Mouse (Mus musculus) T-cell, adult 2 months (primary cell): Measurements from ENCODE around the gene Pik3cb.

Source experiments
- DNase-seq: peaks from one replicate; pipeline ENCODE4 v3.0.0; 2022; ENCODE audit warnings: low spot score

Pik3cb gene

DNA sequence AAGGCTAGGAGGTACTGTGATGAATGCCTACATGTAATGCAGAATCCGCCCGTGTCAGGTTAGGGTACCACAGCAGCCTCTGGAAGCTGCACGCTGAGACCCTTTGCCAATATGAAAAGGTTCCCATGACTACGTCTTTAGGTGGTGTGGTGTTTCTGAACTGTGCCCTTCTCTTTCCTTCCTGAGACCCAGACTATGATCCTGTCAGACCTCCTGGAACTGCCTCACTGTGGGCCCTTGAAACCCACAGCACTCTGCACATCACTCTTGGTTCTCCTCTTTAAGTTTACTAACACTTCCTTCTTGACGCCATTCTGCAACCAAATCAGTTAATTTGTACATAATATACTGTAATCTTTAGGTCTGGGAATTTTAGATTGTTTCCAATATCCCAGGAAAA lies 58.7 kb downstream of the Pik3cb start:
- DNase-seq, result no peak

DNA sequence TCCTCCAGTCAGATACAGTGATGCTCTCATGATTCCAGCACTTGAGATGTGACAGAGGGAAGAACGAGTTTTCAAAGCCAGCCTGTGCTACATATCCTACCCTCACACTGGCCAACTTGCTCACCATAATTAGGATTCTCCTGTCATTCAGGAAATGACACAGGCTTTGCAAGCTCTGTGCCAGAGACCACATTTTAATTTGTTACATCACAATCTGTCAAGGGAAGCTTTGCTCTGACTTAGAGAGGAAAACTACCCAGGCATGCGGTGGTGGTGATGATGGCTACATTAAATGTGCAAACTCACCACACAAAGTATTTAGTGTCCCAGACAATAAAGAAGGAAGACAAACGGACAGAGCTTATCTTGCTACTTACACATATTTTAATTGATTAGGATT lies 59.1 kb downstream of the Pik3cb start:
- DNase-seq, result no peak

DNA sequence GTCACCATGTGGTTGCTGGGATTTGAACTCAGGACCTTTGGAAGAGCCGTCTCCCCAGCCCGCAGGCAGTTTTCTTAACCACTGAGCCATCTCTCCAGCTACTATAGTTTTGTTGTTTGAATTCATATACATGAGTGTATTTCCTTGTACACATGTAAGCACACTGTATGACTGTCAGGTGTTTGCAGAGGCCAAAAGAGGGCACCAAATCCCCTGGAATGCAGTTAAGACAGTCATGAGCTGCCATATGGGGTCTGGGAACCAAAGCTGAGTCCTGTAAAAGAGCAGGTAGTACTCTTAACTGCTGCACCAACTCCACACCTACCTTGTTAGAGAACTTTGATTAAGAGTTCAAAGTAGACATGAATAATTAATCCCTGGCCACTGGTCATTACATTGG lies 59.8 kb downstream of the Pik3cb start:
- no peak for DNase-seq

DNA sequence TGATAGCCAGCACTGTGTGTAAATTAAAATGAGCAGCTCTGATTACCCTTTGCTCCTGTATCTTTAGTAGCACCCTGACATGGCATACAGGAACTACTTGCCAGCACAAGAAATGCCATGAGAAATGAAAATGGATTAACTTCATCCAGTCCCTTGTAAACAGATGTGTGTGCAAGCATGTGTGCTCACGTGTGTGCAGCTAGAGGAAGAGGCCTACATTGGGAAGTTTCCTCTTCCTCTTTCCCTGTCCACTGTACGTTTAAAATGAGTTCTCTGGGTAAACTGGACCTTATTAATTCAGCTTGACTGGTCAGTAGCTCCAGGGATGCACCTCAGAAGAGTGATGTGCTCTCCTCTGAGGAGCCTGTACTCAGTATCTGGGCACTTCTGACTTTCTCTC lies 66.0 kb downstream of the Pik3cb start:
- DNase-seq, result no peak

- no peak for DNase-seq
Observed at GRCm38 (mm10) chr9:99072538-99072937, 67.9 kb downstream of the Pik3cb start.

GRCm38 (mm10) chr9:99065311-99065710 lies 75.1 kb downstream of the Pik3cb start:
- no peak for DNase-seq

DNA sequence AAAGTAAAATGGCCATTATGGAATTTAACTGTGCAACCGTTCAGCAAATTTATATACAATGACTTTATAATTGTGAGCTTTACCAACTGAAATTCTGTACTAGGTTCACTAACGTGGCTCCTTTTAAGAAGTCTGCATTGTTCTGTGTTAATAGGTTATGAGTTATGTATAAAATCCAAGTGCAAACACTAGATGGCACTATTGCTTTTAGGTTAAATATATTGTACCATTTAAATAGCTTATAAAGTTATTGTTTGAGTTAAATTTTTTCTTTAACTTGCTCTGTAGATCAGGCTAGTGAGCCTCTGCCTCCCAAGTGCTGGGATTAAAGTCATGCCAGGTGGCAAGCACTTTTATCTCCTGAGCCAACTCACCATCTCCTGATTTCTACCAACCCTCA lies 76.2 kb downstream of the Pik3cb start:
- DNase-seq, result no peak

DNA sequence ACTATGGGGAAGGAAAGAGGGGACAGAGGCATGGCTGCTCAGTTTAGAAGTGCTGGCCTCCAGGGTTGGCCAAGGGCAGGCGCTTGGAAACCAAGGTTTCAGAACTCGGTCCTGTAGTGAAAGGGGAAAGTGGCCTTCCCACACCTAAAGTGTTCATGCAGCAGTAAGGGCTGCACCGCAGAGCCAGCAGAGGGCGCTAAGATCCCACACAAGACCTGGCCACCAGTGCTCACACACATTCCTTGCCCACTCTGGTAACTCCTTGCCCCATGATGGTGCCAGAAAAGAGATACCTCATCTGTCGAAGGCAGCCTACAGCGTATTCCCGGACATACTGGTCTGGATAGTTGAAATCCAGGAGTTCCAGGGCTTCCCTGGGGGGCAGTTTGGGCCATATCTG lies 77.9 kb downstream of the Pik3cb start:
- peak; percentile 49 for DNase-seq

DNA sequence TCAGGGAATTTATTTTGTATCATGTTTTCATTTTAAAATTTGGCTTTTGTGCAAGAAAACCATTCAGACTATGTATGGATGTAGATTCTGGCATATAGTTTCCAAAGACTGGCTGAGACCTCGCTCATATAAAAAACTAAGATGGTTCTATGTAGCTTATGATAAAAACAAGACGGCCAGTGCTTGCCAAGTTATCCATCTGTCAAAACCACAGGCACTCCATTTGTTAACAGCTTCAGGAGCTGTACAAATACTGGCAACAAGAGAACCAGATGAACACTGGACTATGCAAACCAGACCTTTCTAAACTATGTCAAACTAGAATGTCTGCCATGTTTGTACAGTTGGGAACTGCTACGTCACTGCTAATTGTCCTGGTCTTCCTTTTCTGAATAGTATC lies 82.7 kb downstream of the Pik3cb start:
- DNase-seq, result no peak

GRCm38 (mm10) chr9:99049760-99050159 lies 90.7 kb downstream of the Pik3cb start:
- DNase-seq, result no peak

DNA sequence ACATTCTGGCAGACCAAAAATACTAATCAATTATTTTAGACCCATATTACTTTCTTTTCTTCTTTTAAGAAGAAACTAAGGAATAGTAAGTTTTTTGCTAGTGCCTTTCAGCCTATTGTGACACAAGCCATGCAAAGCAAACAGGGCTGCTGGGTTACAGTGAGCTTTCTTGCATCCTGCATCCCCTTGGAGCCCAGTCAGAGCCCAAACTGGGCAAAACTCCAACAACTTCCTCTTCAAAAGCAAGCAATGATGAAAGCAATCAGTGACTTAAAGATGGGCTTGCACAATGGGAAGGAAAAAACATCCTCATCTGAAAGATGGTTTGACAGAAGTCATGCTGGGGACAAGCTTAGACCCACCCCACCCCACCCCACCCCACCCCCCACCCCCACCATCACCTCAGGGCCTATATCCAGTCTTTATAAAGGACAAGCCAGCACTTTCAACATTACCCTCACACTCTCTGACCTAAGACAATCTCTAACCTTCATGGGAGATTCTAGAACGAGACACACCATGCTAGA lies 91.6 kb downstream of the Pik3cb start:
- no peak for DNase-seq

DNA sequence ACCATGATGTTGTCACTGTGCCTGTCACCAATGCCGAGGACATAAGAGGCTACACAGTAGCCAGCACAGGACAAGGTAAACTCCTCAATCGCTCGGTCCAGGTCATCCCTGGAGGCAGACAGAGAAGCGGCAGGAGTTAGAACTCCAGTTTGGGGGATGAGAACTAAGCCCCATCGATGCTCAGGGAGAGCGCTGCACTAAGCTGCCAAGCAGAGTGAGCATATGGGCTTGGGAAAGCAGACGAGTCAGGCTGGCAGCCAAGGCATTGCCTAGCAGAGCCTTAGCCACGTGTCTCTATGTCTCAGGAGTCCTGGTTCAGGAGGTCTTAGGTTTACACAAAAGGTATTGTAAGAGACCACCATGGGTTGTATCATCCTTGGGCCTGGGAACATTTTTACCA lies 95.7 kb downstream of the Pik3cb start:
- no peak for DNase-seq

DNA sequence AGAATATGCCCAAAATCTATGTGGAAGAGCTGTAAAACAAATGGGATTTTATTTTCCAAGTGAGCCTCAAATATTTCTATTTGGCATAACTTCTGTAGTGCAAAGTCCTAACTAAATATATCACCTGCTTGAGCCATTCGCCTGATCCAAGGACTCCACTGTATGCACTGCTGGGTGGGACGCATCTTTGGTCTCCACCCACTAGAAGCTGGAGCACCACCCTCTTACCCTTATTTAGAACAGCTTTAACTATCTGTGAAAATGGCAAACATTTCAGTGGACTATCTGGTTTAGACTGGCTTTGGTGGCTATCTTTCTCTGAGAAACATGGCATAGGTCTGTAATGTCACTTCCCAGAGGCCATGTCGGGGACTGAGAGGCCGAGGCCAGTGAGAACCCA lies 97.8 kb downstream of the Pik3cb start:
- no peak for DNase-seq

GRCm38 (mm10) chr9:99041994-99042393 lies 98.4 kb downstream of the Pik3cb start:
- DNase-seq, result no peak

DNA sequence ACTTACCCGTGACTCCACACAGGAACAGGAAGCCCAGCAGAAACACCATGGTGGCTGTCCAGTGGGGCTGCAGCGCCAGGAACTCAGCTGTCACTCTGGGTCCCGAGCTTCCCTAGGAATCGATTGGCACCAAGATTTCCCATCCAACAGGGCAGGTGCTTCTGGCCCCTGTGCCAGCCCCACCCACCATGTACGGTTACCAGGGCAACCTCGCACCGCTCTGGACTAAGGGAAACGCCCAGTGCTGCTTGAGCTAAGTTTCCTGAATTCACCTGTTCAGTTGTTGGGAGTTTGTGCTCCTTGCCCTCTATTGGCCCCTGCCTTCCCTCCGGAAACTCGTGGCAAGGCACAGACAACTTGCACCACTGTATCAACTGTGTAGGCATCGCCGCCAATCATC lies 104.8 kb downstream of the Pik3cb start, which contains the start of gene Gm1123:
TSS of gene Gm1123 (minus strand) at position 141 of the 400 bp plus-strand sequence.
- no peak for DNase-seq

DNA sequence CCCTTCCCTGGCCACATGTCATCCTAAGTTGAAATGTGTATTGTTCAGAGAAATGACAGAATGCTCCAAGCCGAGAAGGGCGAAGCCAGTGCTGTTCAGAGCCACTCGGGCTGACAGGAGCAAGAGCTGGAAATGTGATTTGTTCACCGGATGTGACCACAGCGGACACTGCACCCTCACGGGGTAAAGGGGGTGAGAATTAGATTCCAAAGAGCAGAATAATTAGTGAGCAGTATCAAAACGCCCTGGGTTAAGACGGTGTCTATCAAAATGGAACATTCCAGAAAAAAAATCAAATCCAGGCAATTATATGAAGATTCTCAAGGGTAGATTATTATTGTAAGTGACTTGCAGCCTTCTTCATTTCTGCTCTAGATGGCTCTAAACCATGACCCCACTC lies 106.3 kb downstream of the Pik3cb start:
- no peak for DNase-seq

DNA sequence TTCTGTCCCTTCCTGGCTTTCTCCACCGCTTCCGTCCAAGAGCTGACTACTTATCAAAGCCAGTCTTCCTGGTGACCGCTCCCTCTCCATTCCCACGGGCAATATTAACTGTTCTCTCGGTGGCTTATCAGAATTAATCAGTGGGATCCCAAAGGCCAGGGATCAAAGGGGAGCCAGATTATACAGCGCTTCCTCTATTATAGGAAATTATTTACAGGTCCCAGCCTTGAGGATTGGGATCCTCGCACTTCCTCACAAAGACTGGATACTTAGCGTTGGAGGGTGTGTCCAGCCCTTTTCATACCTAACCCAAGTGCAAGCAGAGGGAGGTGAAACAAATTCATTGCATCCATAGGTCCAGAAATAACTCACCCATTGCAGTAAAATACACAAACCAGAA lies 108.4 kb downstream of the Pik3cb start:
- no peak for DNase-seq

DNA sequence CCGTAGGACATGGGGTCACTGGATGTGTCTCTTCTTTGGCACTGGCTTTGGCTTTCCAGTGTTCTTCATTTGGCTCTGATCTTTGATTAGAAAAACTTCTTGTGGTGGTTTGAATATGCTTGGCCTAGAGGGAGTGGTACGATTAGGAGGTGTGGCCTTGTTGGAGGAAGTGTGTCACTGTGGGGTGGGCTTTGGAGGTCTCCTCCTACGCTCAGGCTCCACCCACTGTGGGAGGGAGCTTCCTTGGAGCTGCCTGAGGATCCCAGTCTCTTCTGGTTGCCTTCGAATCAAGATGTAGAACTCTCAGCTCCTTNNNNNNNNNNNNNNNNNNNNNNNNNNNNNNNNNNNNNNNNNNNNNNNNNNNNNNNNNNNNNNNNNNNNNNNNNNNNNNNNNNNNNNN lies 118.7 kb downstream of the Pik3cb start:
- no peak for DNase-seq

DNA sequence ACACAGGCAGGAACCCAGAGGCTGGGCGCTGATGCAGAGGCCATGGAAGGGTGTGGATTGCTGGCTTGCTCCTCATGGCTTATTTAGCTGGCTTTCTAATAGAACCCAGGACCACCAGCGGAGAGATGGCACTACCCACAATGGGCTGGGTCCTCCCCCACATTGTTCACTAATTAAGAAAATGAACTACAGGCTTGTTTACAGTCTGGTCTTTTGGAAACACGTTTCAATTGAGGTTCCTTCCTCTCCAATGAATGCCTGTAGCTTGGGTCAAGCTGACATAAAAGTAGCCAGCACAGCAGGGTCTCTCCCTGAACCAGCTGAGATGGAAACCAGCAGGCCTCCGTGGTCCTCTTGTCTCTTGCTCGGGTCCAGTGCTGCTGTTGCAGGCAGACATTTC lies 119.3 kb downstream of the Pik3cb start:
- DNase-seq, result no peak

GRCm38 (mm10) chr9:99017679-99018078 lies 122.7 kb downstream of the Pik3cb start:
- DNase-seq, result no peak

DNA sequence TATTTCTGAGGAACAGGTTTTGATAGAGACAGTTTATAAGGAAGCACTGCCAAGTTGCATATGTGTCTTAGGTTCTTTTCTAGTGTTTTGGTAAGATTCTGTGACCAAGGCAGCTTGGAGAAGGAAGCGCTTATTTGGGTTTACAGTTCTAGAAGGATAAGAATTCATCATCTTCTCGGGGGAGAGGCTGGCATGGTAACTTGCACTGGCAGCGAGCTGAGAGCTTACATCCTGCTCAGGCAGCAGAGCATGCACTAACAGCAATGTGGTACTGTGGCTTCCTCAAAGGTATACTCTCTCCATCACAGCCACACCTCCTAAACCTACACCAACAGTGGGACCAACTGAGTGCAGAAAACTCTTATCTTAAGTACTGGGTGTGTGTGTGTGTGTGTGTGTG lies 123.7 kb downstream of the Pik3cb start:
- DNase-seq, result no peak

- no peak for DNase-seq
Observed at GRCm38 (mm10) chr9:99016301-99016700, 124.1 kb downstream of the Pik3cb start.

DNA sequence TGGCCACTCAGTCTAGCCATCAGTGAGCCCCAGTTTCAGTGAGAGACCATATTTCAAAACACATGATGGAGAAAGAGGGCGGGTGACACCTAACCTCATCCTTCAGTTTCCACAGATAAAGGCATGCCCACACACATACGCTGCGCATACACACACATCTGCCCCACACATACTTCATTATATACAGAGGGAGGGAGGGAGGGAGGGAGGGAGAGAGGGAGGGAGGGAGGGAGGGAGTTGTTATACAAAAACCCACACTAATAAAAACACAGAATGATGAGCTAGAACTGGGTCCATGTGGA lies 130.6 kb downstream of the Pik3cb start:
- DNase-seq, result no peak

DNA sequence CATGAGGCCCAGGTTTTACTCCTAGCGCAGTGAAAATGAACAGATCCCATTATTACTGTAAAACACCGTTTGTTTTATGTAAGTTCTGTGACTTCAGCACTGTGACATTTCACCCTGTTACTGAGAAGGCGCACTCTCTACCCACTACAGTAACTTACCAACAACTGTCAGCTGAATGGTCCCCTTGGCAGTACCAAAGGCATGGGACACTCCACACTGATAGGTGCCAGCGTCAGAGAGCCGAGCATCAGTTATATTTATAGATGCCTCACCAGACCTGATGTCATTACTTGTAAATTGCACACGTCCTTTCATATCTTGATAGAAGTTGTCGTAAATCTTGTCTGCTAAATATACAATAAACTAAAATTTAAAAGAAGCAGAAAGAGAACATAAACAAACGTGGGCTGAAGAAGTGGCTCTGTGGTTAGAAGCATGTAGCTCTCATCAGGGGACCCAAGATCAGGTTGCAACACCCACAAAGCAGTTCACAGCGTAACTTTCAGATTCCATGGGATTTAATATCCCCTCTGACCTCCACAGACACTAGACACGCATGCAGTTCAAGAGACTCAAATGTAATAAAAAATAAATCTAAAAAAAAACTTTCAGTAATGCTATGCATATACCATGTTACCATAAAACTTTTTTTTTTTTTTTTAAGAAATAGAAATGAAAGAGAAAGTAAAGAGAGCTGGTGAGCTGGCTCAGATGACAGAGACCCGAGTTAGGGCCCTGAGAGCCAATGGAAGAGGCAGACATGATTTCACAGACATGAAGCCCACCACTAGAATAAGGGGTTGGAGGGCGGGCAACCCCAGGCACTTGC lies 131.1 kb downstream of the Pik3cb start:
- DNase-seq, result peak; percentile 44
